Mouse (Mus musculus) limb, embryonic 15.5 days (tissue): ENCODE measurements around the gene Tpt1. TPM values are rescaled to one million over a fixed set of nuclear protein-coding genes. Genes with fewer than 3 reads are reported as not detected.
"Not testable (repeated sequence)": the region's sequence is repeated elsewhere in the genome, so short reads cannot be mapped to it uniquely, and the experiment has no call there.

ENCODE experiments used
- ATAC-seq: fragments of 200-750 bp; cut with Nextera tagmentation; 2 replicates; pipeline ENCODE4 v1.8.0; 2017; ENCODE audit warnings: low read depth, moderate TSS enrichment; ENCODE audit not compliant: insufficient number of reproducible peaks, low FRiP score, low TSS enrichment
- H3K27ac ChIP-seq: fragments of 300-500 bp; sonication (generic); 2 replicates; pipeline ENCODE4 v1.5.1; 2015; ENCODE audit warnings: moderate library complexity, mild to moderate bottlenecking, inconsistent platforms
- H3K27me3 ChIP-seq: fragments of 300-500 bp; sonication (generic); 2 replicates; pipeline ENCODE4 v1.6.1; 2015; ENCODE audit warnings: inconsistent platforms
- H3K36me3 ChIP-seq: fragments of 300-500 bp; sonication (generic); 2 replicates; pipeline ENCODE4 v1.6.1; 2015; ENCODE audit warnings: inconsistent platforms
- H3K4me1 ChIP-seq: fragments of 300-500 bp; sonication (generic); 2 replicates; pipeline ENCODE4 v1.6.1; 2015; ENCODE audit warnings: inconsistent platforms
- H3K4me2 ChIP-seq: fragments of 300-500 bp; sonication (generic); 2 replicates; pipeline ENCODE4 v1.6.1; 2015; ENCODE audit warnings: mild to moderate bottlenecking, inconsistent platforms
- H3K4me3 ChIP-seq: fragments of 300-500 bp; sonication (generic); 2 replicates; pipeline ENCODE4 v1.5.1; 2015; ENCODE audit warnings: mild to moderate bottlenecking, inconsistent platforms
- H3K9ac ChIP-seq: fragments of 300-500 bp; sonication (generic); 2 replicates; pipeline ENCODE4 v1.6.1; 2015; ENCODE audit warnings: inconsistent platforms
- H3K9me3 ChIP-seq: fragments of 300-500 bp; sonication (generic); 2 replicates; pipeline ENCODE4 v1.6.1; 2016; ENCODE audit warnings: inconsistent platforms
- WGBS: fragments of 180-500 bp; shearing (Covaris S2); methylation state at CpG from one replicate; pipeline ENCODE4 v1.1.7; 2015; 5-methylcytosine and 5-hydroxymethylcytosine counted together
- polyA plus RNA-seq: library from polyadenylated mRNA; unstranded; fragments of >200 nt; fragmentation: Nextera tagmentation; extraction: Ambion mirVana; gene quantifications from 2 replicates; pipeline ENCODE4 v1.2.1, GENCODE M21; 2015

Gene Tpt1
- polyA plus RNA-seq, 1 experiment from 2014 or later: 1,088 TPM

- WGBS: 73% methylated on average over 9 of the region's 9 CpGs
These were observed 21.9 kb downstream of the Tpt1 start for GRCm38 (mm10) chr14:75866706-75867333.

DNA sequence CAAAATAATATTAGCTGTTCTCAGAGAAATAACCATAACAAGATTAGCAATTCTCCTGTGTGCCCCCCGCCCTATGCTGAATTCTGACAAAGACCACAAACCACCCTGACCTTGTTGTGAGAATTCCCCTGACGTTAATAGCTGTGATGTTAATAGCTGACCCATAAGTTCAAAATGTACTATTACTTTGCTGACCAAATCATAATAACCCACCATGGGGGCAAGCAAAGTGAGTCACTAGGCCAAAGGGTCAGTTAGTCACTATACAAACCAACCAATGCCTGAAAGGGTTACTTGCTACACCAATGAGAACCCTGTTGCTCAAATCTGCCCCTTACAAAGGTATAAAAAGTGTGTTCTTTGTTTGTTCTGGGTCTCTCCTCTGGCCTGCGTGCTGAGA lies 23.1 kb downstream of the Tpt1 start:
- not testable (repeated sequence) for H3K27ac ChIP-seq, H3K27me3 ChIP-seq, H3K4me1 ChIP-seq, H3K4me3 ChIP-seq, ATAC-seq, H3K36me3 ChIP-seq, H3K9me3 ChIP-seq, H3K9ac ChIP-seq, H3K4me2 ChIP-seq
- 80% methylated on average over 3 of the region's 3 CpGs for WGBS

More at GRCm38 (mm10) chr14:75866706-75867333, 21.9 kb downstream of the Tpt1 start:
- Histone ChIP-seq H3K4me2 (no peak overlapping the region), H3K4me3 (no peak overlapping the region), H3K4me1 (peaks cover 13% of the 10 kb centered on the region), H3K27ac (no peak overlapping the region), H3K9ac (no peak overlapping the region), H3K36me3 (no peaks in the 10 kb centered on the region), H3K27me3 (no peaks in the 10 kb centered on the region), H3K9me3 (no peaks in the 10 kb centered on the region)
- no peak for ATAC-seq

GRCm38 (mm10) chr14:75869769-75870363 lies 25.0 kb downstream of the Tpt1 start:
- Histone ChIP-seq H3K4me2 (no peak overlapping the region), H3K4me3 (no peak overlapping the region), H3K27ac (no peak overlapping the region), H3K9ac (no peak overlapping the region), H3K9me3 (no peaks in the 10 kb centered on the region), H3K27me3 (no peaks in the 10 kb centered on the region), H3K36me3 (no peaks in the 10 kb centered on the region), H3K4me1 (no peaks in the 10 kb centered on the region)
- ATAC-seq: no peak
- 79% methylated on average over 14 of the region's 14 CpGs for WGBS

- Histone ChIP-seq H3K9me3 (no peaks in the 10 kb centered on the region), H3K4me2 (peak overlapping the region; percentile 31), H3K4me3 (peak overlapping the region; percentile 21), H3K36me3 (no peaks in the 10 kb centered on the region), H3K4me1 (no peaks in the 10 kb centered on the region), H3K9ac (no peak overlapping the region), H3K27me3 (no peaks in the 10 kb centered on the region), H3K27ac (no peak overlapping the region)
- ATAC-seq: no peak; the same call in 1 of the 2 replicates
- 30% methylated on average over 6 of the region's 10 CpGs for WGBS
These were observed 25.7 kb downstream of the Tpt1 start for GRCm38 (mm10) chr14:75870631-75871030.

GRCm38 (mm10) chr14:75871111-75871510 lies 26.2 kb downstream of the Tpt1 start:
- Histone ChIP-seq H3K27ac (no peak overlapping the region), H3K4me3 (no peak overlapping the region), H3K36me3 (no peaks in the 10 kb centered on the region), H3K4me1 (no peaks in the 10 kb centered on the region), H3K9ac (no peak overlapping the region), H3K27me3 (no peaks in the 10 kb centered on the region), H3K4me2 (no peak overlapping the region), H3K9me3 (no peaks in the 10 kb centered on the region)
- no peak for ATAC-seq
- 4% methylated on average over 4 of the region's 5 CpGs for WGBS

- H3K9ac ChIP-seq: no peak overlapping the region
- ATAC-seq: no peak
- peaks cover 5% of the 10 kb centered on the region; the same call in 1 of the 2 replicates for H3K4me1 ChIP-seq
- H3K9me3 ChIP-seq: no peaks in the 10 kb centered on the region
- H3K4me3 ChIP-seq: no peak overlapping the region
- no peak overlapping the region for H3K27ac ChIP-seq
- WGBS: 93% methylated on average over 4 of the region's 4 CpGs
- H3K36me3 ChIP-seq: no peaks in the 10 kb centered on the region
- no peaks in the 10 kb centered on the region for H3K27me3 ChIP-seq
- H3K4me2 ChIP-seq: no peak overlapping the region
These were observed 26.9 kb downstream of the Tpt1 start for GRCm38 (mm10) chr14:75871750-75872149.

DNA sequence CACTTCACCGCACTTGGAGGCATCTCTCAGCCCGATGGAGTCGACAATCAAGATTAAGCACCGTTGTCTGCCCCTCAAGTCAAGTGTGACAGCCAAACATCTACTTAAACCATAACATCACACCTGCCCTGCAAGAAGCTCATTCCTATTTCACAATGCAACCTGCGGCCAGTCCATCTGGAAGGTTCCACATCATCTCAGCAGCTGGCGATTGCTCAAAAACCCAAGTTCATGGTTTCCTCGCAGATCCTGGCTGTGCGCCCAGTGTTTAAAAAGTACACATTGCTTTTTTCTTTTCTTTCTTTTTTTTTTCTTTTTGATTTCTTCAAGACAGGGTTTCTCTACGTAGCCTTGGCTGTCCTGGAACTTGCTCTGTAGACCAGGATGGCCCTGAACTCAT lies 28.7 kb downstream of the Tpt1 start:
- no peak overlapping the region for H3K4me3 ChIP-seq
- no peak overlapping the region for H3K27ac ChIP-seq
- no peaks in the 10 kb centered on the region for H3K27me3 ChIP-seq
- H3K36me3 ChIP-seq: no peaks in the 10 kb centered on the region
- H3K9me3 ChIP-seq: no peaks in the 10 kb centered on the region
- ATAC-seq: no peak
- peaks cover 5% of the 10 kb centered on the region; the same call in 1 of the 2 replicates for H3K4me1 ChIP-seq
- no peak overlapping the region for H3K4me2 ChIP-seq
- no peak overlapping the region for H3K9ac ChIP-seq
- 64% methylated on average over 9 of the region's 9 CpGs for WGBS

GRCm38 (mm10) chr14:75876320-75877043 lies 31.6 kb downstream of the Tpt1 start:
- H3K36me3 ChIP-seq: no peaks in the 10 kb centered on the region
- no peak overlapping the region for H3K27ac ChIP-seq
- no peaks in the 10 kb centered on the region for H3K9me3 ChIP-seq
- peak overlapping the region; percentile 39 for H3K4me2 ChIP-seq
- H3K4me3 ChIP-seq: peak overlapping the region; percentile 16; the same call in 1 of the 2 replicates
- H3K9ac ChIP-seq: no peak overlapping the region
- no peak for ATAC-seq
- H3K4me1 ChIP-seq: peaks cover 5% of the 10 kb centered on the region; the same call in 1 of the 2 replicates
- no peaks in the 10 kb centered on the region for H3K27me3 ChIP-seq
- 9% methylated on average over 21 of the region's 21 CpGs for WGBS

GRCm38 (mm10) chr14:75877297-75877696 lies 32.4 kb downstream of the Tpt1 start:
- peaks cover 5% of the 10 kb centered on the region; the same call in 1 of the 2 replicates for H3K4me1 ChIP-seq
- H3K4me2 ChIP-seq: no peak overlapping the region
- H3K9me3 ChIP-seq: no peaks in the 10 kb centered on the region
- no peaks in the 10 kb centered on the region for H3K36me3 ChIP-seq
- no peak for ATAC-seq
- H3K4me3 ChIP-seq: no peak overlapping the region
- H3K27ac ChIP-seq: no peak overlapping the region
- no peaks in the 10 kb centered on the region for H3K27me3 ChIP-seq
- H3K9ac ChIP-seq: no peak overlapping the region
- WGBS: 68% methylated on average over 3 of the region's 3 CpGs

DNA sequence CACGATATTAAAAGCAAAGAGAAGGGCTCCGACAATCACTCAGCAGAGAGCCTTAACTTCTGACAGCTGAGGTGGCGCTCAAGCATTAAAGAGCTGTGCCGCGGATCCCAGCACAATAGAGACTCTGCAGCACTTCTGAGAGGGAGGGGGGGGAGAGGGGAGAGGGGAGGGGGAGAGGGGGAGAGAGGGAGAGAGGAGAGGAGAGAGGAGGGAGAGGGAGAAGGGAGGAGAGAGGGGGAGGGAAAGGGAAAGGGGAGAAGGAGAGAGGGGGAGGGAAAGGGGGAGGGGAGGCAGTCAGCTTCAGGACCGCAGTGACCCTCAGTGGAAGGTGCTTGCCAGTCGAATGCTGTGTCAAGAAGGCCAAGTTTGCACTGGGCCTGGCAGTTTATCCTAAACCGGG lies 34.1 kb downstream of the Tpt1 start:
- Histone ChIP-seq H3K4me2 (no peak overlapping the region), H3K4me3 (no peak overlapping the region), H3K4me1 (peaks cover 5% of the 10 kb centered on the region; the same call in 1 of the 2 replicates), H3K27me3 (no peaks in the 10 kb centered on the region), H3K9me3 (no peaks in the 10 kb centered on the region), H3K36me3 (no peaks in the 10 kb centered on the region), H3K9ac (no peak overlapping the region), H3K27ac (no peak overlapping the region)
- WGBS: 27% methylated on average over 8 of the region's 8 CpGs
- no peak for ATAC-seq

DNA sequence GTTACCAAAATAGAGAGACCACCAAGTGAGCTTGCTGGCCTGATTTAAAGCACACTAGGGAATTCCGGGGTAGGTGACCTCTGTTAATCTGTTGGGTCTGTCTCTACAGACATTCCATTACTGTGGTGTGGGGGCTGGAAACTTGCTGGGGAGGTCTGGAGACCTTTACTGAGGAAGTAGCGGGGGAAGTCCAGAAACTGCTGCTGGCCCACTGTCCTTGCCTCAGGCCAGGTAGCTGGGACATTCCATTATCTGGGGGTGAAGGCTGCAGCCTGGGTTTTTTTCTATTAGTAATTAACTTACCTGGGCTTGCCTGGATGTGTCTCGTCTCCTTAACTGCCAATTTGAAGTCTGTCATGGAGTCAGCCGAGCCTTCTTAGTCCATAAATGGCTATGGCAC lies 37.0 kb downstream of the Tpt1 start:
- Histone ChIP-seq H3K9me3 (no peaks in the 10 kb centered on the region), H3K4me1 (no peaks in the 10 kb centered on the region), H3K4me3 (no peak overlapping the region), H3K27me3 (no peaks in the 10 kb centered on the region), H3K9ac (no peak overlapping the region), H3K27ac (no peak overlapping the region), H3K4me2 (no peak overlapping the region), H3K36me3 (no peaks in the 10 kb centered on the region)
- no peak for ATAC-seq
- 32% methylated on average over 4 of the region's 4 CpGs for WGBS

DNA sequence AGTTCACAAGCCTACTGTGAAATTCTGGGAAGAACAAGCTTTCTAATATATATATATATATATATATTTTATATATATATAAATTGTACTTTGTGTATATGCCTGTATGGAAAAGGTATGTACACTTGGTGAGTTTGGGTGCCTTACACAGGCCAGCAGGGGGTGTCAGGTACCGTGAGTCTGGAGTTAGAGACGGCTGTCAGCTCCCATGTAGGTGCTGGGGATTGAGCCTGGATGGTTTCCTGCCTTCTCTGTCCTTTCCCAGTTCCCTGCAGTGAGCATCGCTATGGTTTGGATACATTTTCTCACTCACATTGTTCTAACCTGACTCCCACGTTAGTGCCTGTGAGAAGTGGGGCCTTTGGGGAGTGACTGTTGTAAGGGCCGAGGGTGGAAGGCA lies 38.4 kb downstream of the Tpt1 start:
- Histone ChIP-seq H3K9me3 (no peaks in the 10 kb centered on the region), H3K27ac (no peak overlapping the region), H3K27me3 (no peaks in the 10 kb centered on the region), H3K4me3 (no peak overlapping the region), H3K4me1 (no peaks in the 10 kb centered on the region), H3K36me3 (no peaks in the 10 kb centered on the region), H3K9ac (no peak overlapping the region), H3K4me2 (no peak overlapping the region)
- WGBS: 70% methylated on average over 5 of the region's 5 CpGs
- ATAC-seq: no peak
